Mouse (Mus musculus): ENCODE measurements around the gene Gtf3c1.

DNA sequence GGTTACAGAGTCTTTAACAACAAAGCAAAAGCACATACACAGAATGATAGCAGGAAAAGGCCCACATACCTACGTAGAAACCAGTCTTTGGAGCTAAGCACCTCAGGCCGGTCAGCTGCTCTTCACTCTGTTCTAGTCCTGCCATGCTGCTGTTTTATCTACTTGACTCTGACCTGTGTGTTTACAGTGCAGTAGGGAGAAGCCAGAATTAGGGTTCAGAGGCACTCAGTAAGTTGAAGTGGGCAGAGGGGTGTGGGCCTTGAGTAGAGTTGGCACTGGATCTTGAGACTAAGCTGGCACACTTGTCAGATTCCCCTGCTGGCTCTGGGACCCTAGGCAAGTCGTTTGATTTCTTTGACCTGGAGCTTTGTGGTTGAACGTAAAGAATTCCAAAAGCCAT lies 13.5 kb upstream of the Gtf3c1 start:
- TF ChIP-seq KAT2A (conservative IDR thresholded peaks at IDR 0.05; ENCODE audit: low read depth, low read length) (no peak), MYB (IDR thresholded peaks at IDR 0.05; ENCODE audit: low read depth, low read length) (no peak), EP300 (IDR thresholded peaks at IDR 0.05; ENCODE audit: low read depth in 1 of 2, low read length in 2 of 2) (no peak), E2F4 (IDR thresholded peaks at IDR 0.05; ENCODE audit: borderline replicate concordance, low read depth, low read length) (no peak), CTCF (IDR thresholded peaks at IDR 0.05 in 2 of 3, conservative IDR thresholded peaks at IDR 0.05 in 1 of 3; ENCODE audit: control insufficient read depth in 1 of 3, insufficient read depth in 1 of 3, low read depth in 2 of 3, low read length in 3 of 3, poor library complexity in 1 of 3, severe bottlenecking in 1 of 3) (no peak)
